Mouse (Mus musculus): Measurements from ENCODE around the gene Hebp1. TPM values are rescaled to one million over a fixed set of nuclear protein-coding genes. Genes with fewer than 3 reads are reported as not detected.
A peak's percentile ranks its signal among the peaks of the same experiment; 100 is the strongest.

The Hebp1 gene
- total and polyA plus RNA-seq, 2 experiments from 2014 or later: 10.9 to 35.5 TPM

DNA sequence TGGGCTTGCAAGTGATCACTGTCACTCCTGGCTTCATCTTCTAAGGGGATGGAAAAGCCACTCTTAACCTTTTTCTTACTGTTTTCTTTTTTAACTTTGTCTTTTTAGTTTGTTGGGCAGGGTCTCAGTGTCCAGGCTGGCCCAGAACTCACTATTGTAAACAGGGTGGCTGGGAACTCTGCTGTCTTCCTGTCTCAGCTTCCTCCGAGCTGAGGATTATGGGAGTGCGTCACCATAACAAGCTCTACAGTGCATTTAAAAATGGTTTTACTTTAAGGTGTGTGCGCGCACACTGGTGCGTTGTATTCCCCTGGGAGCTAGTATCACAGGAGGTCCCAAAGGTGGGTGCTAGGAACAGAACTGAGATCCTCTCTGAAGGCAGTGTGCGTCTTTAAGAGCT is 29.4 kb downstream of the Hebp1 start:
- peaks cover 4% of the 10 kb centered on the region; the same call in 1 of the 2 replicates for H3K4me1 ChIP-seq (ENCODE audit: control insufficient read depth, insufficient read depth)
- H3K27ac ChIP-seq (ENCODE audit: low read depth): no peak overlapping the region
- ATAC-seq (ENCODE audit: insufficient read depth, low read depth) (no peak), DNase-seq (ENCODE audit: low spot score) (no peak)
- H3K4me2 ChIP-seq (ENCODE audit: low read depth, low read length): peak overlapping the region; percentile 80
- peak overlapping the region; percentile 67 for H3K4me3 ChIP-seq (ENCODE audit: low read depth, low read length)
- TF ChIP-seq EP300 (IDR thresholded peaks at IDR 0.05; ENCODE audit: low read depth): no peak
- TF ChIP-seq CTCF (IDR thresholded peaks at IDR 0.05; ENCODE audit: low read depth): no peak
- WGBS: 79% methylated on average over 6 of the region's 6 CpGs
- H3K9ac ChIP-seq (replicated peaks; ENCODE audit: low read depth, low read length): 0 out of 2 replicates have a peak overlapping the region, but pooled peaks have one; percentile 75
- no peaks in the 10 kb centered on the region for H3K27me3 ChIP-seq (ENCODE audit: control insufficient read depth, insufficient read depth, low read length)
- no peaks in the 10 kb centered on the region for H3K9me3 ChIP-seq (replicated peaks; ENCODE audit: control insufficient read depth, low read length)
- no peaks in the 10 kb centered on the region for H3K36me3 ChIP-seq (replicated peaks; ENCODE audit: control insufficient read depth, insufficient read depth, low read length)

DNA sequence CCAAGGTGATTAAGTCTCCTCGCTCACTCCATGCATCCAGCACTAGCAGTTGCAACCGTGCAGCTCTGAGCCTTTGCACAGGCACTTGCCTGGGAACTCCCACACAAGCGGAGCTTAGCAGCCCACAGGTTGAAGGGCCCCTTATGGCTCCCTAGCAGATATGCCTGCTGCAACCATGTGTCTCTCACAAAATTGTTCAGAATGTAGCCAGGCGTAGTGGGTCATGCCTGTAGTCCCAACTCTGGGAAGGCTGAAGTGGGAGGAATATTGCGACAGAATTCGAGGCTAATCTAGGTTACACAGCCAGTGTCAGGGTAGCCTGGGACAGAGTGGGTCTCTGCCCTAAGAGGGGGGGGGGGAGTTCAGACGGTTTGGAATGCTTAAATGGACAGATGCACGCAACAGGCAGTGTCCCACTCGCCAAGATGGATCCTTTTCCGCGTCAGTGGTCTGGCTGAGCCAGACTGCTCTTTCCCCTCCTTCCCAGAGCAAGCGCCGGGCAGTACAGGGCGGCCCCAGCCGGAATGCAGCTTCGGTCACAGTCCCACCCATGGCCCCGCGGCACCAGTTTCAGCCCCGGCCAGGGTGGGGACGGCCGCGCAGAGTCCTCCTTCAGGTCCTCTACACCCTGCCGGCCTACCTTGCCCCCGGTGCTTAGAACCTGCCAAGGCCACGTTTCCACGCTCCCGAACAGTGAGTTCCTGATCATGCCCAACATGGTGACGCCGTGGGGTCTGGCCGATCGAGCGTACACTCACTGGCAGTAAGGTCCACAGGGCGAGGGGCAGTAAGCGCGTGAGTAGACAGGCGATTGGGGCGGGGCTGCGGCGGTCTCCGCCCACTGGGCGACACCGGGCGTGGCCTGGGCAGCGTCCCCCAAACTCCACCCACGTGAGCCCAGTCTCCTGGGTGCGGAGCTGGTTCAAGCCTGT is 30.2 kb downstream of the Hebp1 start:
- DNase-seq (ENCODE audit: low spot score) (peak; percentile 81), ATAC-seq (ENCODE audit: insufficient read depth, low read depth) (peak; percentile 95)
- Histone ChIP-seq H3K27ac (ENCODE audit: low read depth) (peak overlapping the region; percentile 88), H3K9me3 (replicated peaks; ENCODE audit: control insufficient read depth, low read length) (no peaks in the 10 kb centered on the region), H3K36me3 (replicated peaks; ENCODE audit: control insufficient read depth, insufficient read depth, low read length) (no peaks in the 10 kb centered on the region), H3K4me1 (ENCODE audit: control insufficient read depth, insufficient read depth) (peaks cover 4% of the 10 kb centered on the region; the same call in 1 of the 2 replicates), H3K27me3 (ENCODE audit: control insufficient read depth, insufficient read depth, low read length) (no peaks in the 10 kb centered on the region), H3K4me2 (ENCODE audit: low read depth, low read length) (peak overlapping the region; percentile 80), H3K9ac (replicated peaks; ENCODE audit: low read depth, low read length) (peak overlapping the region; percentile 75), H3K4me3 (ENCODE audit: low read depth, low read length) (peak overlapping the region; percentile 67)
- 3% methylated on average over 44 of the region's 46 CpGs for WGBS
- no peak for TF ChIP-seq EP300 (IDR thresholded peaks at IDR 0.05; ENCODE audit: low read depth)
- no peak for TF ChIP-seq CTCF (IDR thresholded peaks at IDR 0.05; ENCODE audit: low read depth)

DNA sequence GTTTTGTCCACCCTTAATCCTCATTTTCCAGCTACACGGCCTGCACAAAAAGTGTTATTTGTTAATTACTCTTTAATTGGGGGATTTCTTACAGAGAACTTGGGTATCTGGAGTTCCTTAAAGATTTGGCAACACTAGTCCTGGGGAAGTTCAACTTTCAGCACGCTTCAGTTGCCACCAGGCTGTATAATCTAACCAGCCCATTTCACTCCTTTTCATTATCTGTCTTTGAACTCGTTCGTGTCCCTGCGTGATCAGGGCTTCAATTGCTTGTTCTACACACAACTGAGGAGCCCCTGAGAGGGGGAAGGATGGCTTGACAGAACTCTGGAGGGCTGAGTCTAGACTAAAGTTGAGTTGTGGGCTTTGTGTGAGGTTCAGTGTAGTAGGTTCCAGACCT is 31.1 kb downstream of the Hebp1 start:
- Histone ChIP-seq H3K4me1 (ENCODE audit: control insufficient read depth, insufficient read depth) (peaks cover 4% of the 10 kb centered on the region; the same call in 1 of the 2 replicates), H3K36me3 (replicated peaks; ENCODE audit: control insufficient read depth, insufficient read depth, low read length) (no peaks in the 10 kb centered on the region), H3K9me3 (replicated peaks; ENCODE audit: control insufficient read depth, low read length) (no peaks in the 10 kb centered on the region), H3K27ac (ENCODE audit: low read depth) (no peak overlapping the region), H3K4me2 (ENCODE audit: low read depth, low read length) (no peak overlapping the region), H3K4me3 (ENCODE audit: low read depth, low read length) (no peak overlapping the region), H3K27me3 (ENCODE audit: control insufficient read depth, insufficient read depth, low read length) (no peaks in the 10 kb centered on the region), H3K9ac (replicated peaks; ENCODE audit: low read depth, low read length) (no peak overlapping the region)
- TF ChIP-seq CTCF (IDR thresholded peaks at IDR 0.05; ENCODE audit: low read depth): no peak
- no peak for TF ChIP-seq EP300 (IDR thresholded peaks at IDR 0.05; ENCODE audit: low read depth)
- WGBS: 66% methylated on average over 5 of the region's 5 CpGs
- ATAC-seq (ENCODE audit: insufficient read depth, low read depth) (no peak), DNase-seq (ENCODE audit: low spot score) (no peak)

DNA sequence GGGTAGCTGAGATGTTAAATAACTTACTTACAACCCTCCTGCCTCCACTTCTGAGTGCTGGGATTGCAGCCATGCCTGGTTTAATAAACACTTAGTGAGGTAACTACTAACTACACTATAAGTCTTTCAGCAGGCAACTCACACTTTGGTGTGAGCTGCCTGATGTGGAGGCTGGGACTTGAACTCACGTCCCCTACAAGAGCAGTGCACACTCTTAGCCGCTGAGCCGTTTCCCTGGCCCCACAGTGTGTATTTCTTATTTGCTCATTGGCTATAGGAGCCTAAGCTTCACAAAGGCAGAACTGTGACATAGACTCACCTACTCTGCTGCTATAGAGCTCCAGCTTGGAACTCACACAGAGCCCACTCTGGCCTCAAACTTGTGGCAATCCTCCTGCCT is 31.6 kb downstream of the Hebp1 start:
- H3K9me3 ChIP-seq (replicated peaks; ENCODE audit: control insufficient read depth, low read length): no peaks in the 10 kb centered on the region
- ATAC-seq (ENCODE audit: insufficient read depth, low read depth): no peak

DNA sequence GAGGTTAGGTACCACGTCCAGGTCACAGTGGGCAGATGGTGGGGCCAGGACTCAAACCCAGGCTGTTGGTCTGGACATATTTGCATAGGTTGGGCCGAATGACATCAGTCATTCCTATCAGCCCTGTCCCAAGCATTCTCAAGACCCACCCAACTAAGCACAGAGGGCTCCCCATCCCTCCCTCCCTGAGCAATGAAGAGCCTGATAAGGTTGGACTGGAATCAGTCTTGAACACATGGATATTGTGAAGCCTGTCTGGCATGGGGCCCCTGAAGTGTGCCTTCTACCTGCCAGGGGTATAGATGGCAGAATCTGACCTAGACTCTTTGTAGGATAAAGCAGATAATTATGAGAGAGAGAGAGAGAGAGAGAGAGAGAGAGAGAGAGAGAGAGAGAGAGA is 32.1 kb downstream of the Hebp1 start:
- 72% methylated on average over 2 of the region's 2 CpGs for WGBS
- no peak overlapping the region for H3K9ac ChIP-seq (replicated peaks; ENCODE audit: low read depth, low read length)
- TF ChIP-seq CTCF (IDR thresholded peaks at IDR 0.05; ENCODE audit: low read depth) (no peak), EP300 (IDR thresholded peaks at IDR 0.05; ENCODE audit: low read depth) (no peak)
- H3K9me3 ChIP-seq (replicated peaks; ENCODE audit: control insufficient read depth, low read length): no peaks in the 10 kb centered on the region
- no peak overlapping the region for H3K27ac ChIP-seq (ENCODE audit: low read depth)
- no peak for ATAC-seq (ENCODE audit: insufficient read depth, low read depth)
- no peak for DNase-seq (ENCODE audit: low spot score)
- H3K36me3 ChIP-seq (replicated peaks; ENCODE audit: control insufficient read depth, insufficient read depth, low read length): no peaks in the 10 kb centered on the region
- no peak overlapping the region for H3K4me3 ChIP-seq (ENCODE audit: low read depth, low read length)
- H3K4me1 ChIP-seq (ENCODE audit: control insufficient read depth, insufficient read depth): peaks cover 4% of the 10 kb centered on the region; the same call in 1 of the 2 replicates
- no peak overlapping the region for H3K4me2 ChIP-seq (ENCODE audit: low read depth, low read length)
- H3K27me3 ChIP-seq (ENCODE audit: control insufficient read depth, insufficient read depth, low read length): no peaks in the 10 kb centered on the region

More for the DNA sequence above, 31.6 kb downstream of the Hebp1 start:
- H3K27me3 ChIP-seq (ENCODE audit: control insufficient read depth, insufficient read depth, low read length): no peaks in the 10 kb centered on the region
- no peak for DNase-seq (ENCODE audit: low spot score)
- no peaks in the 10 kb centered on the region for H3K36me3 ChIP-seq (replicated peaks; ENCODE audit: control insufficient read depth, insufficient read depth, low read length)
- H3K4me1 ChIP-seq (ENCODE audit: control insufficient read depth, insufficient read depth): peaks cover 4% of the 10 kb centered on the region; the same call in 1 of the 2 replicates
- 93% methylated on average over 3 of the region's 3 CpGs for WGBS
- no peak for TF ChIP-seq EP300 (IDR thresholded peaks at IDR 0.05; ENCODE audit: low read depth)
- TF ChIP-seq CTCF (IDR thresholded peaks at IDR 0.05; ENCODE audit: low read depth): no peak
- H3K4me2 ChIP-seq (ENCODE audit: low read depth, low read length): no peak overlapping the region
- no peak overlapping the region for H3K27ac ChIP-seq (ENCODE audit: low read depth)
- no peak overlapping the region for H3K4me3 ChIP-seq (ENCODE audit: low read depth, low read length)
- H3K9ac ChIP-seq (replicated peaks; ENCODE audit: low read depth, low read length): no peak overlapping the region
